Mouse (Mus musculus) ovary, postnatal 36 days (tissue): ENCODE data around the gene Map3k21.
A peak's percentile ranks its signal among the peaks of the same experiment; 100 is the strongest.

Experiments used
- DNase-seq: peaks from one replicate; pipeline ENCODE4 v3.0.0; 2022; ENCODE audit warnings: low spot score, mixed read lengths

Gene Map3k21

GRCm38 (mm10) chr8:125910365-125911228, at the start of gene Map3k21:
TSS of gene Map3k21 (plus strand) at chr8:125910450.
- DNase-seq = peak; percentile 24

DNA sequence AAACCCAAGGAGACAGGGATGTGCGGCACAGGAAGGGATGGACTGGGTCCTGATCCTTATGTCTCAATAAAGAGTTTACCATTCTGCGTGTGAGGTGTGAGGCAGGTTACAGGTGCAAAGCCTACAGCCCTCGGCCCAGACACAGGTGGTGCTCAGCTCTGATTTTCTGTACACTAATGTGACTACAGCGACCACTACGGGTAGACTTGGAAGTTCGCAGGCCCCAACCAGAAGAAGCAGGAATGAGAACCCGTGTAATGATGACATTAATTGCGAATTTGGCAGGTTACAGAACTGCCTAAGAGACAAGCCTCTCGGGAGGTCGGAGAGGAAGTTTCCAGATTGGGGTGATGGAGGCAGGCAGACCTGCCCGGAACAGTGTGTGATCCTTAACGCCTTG, 44.1 kb upstream of the Map3k21 start:
- no peak for DNase-seq

DNA sequence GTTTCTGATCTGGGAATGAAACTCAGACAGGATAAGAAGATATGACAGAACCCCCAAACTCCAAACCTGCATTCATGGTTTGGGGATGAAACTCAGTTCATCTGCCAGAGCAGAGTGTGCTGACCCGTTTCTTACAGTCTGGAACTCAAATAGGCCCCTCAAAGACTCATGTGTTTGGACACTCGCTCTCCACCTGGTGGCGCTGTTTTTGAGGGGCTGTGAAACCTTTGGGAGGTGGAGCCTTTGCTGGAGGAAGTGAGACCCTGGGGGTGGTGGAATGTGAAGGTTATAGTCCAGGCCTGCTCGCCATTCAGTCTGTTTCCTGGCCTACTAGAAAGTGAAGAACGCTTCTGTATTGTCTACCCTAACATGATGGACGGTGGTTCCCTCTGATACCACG, 41.7 kb upstream of the Map3k21 start:
- DNase-seq = no peak

DNA sequence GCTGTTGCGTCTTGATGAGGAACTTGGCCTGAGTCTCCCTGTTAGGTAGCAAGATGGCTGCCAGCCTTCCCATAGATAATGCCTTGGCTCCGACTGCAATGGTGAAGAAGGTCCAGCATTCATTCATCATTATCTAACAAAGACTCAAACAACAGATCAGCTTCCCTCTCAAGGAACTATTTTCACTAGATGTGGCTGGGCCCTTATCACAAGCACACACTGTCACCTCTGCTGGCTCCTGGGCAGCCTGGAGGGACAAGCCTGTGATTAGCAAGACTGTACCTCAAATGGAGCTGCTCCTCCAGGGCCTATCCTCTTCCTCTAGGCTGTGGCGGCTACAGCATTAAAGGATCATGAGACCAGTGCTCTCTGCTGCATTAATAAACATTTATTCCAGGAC, 40.5 kb upstream of the Map3k21 start:
- no peak for DNase-seq

DNA sequence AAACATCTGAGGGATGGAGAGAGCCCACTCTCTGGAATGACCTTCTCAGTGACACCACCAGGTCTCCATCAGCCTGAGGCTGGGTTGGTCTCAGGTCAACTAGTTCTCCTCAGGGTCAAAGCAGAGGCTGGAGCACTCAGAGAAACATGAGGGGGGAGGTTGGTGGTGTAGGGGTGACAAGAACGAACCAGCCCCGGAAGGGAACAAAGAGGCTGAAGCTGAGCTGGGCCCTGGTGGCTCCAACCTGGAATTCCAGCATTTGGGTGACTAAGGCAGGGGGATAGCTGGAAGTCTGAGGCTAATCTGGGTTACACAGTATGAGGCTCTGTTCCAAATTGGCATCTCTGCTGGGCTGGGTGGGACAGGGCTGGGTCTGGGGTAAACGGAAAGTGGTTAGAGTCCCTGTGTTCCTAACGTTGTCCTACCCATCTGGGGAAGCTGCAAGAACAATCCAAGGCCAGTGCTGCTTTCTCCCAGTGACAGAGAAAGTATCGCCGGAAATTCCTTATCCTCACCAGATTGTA, 40.0 kb upstream of the Map3k21 start:
- no peak for DNase-seq

- DNase-seq = peak; percentile 76
Observed at GRCm38 (mm10) chr8:125870821-125871321, 39.4 kb upstream of the Map3k21 start.

- DNase-seq = no peak
Observed at GRCm38 (mm10) chr8:125872501-125873249, 37.6 kb upstream of the Map3k21 start.

DNA sequence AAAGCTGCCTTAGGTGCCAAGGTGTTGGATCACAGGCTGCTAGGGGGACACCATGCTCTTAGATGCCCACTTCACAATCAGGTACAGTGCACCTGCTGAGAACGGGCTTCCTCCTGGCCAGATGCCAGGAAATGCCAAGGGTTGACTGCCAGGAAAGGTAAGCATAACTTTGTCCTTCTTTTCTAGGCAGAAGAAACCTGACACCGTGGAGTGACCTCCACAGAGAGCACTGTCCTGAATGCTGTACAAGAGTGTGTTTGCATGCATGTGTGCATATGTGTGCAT, 37.1 kb upstream of the Map3k21 start:
- DNase-seq = no peak

- DNase-seq = no peak
Observed at GRCm38 (mm10) chr8:125880447-125880846, 29.8 kb upstream of the Map3k21 start.

- no peak for DNase-seq
Observed at GRCm38 (mm10) chr8:125887549-125887948, 22.7 kb upstream of the Map3k21 start.

DNA sequence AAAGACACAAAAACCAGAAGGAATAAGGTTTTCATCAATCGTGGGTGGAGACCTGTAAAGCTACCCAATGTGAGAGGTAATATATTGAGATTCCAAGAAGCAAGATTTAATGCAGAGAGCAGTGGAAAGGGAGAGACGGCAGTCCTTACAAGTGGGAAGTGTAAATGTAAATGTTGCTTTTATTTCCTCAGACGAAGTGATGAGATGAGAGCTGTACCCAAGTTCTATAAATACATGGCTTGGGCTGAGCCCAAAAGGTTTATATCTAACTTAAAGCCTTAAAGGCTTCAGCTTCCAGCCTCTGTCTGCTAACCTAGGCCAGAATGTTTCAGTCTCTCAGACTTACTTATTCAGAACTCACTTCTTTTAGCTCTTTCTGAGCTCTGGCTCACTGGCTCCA, 20.3 kb upstream of the Map3k21 start:
- DNase-seq = no peak

DNA sequence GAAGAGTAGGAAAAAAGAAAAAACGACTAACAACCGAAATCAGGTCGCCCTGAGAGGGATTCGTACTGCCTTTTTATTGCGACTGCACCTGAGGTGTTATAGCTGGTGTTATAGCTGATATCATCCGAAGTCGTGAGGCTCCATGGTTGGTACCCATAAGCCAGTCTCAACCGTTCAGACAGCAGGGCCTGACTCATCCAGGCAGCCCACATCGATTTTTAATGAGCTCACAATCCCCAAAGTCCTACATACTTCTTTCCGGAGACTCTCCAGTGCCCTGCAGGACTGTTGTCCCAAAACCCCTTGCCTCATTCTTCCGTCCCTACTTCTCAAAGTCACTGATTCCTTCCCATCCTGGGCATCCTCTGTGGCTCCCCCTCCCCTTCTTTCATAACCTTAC, 12.9 kb upstream of the Map3k21 start:
- DNase-seq = no peak

- DNase-seq = no peak
Observed at GRCm38 (mm10) chr8:125897868-125898788, 12.1 kb upstream of the Map3k21 start, which contains the start of gene Pcnx2. TSS of gene Pcnx2 (minus strand) at chr8:125898317.

GRCm38 (mm10) chr8:125898899-125899298, 11.4 kb upstream of the Map3k21 start:
- DNase-seq = peak; percentile 43

GRCm38 (mm10) chr8:125901167-125901566, 9.1 kb upstream of the Map3k21 start:
- no peak for DNase-seq

- DNase-seq = no peak
Observed at GRCm38 (mm10) chr8:125902521-125902920, 7.7 kb upstream of the Map3k21 start.

GRCm38 (mm10) chr8:125905341-125905740, 4.9 kb upstream of the Map3k21 start:
- DNase-seq = no peak

DNA sequence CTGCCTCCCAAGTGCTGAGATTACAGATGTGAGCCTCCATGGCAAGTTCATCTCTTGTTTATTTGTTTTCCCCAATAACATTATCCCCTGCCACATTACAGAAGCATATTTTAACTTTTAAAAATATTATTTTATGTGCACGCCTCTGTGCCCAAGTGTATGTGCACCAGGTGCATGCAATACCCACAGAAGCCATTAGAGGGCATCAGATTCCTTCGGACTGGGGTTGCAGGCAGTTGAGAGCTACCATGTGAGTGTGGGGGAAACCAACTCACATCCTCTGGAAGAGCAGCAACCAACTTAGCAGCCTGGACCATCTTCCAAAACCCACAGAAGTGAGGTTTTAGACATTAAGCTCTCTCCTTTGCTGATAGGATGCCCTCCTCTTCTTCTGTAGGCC, 2.9 kb upstream of the Map3k21 start:
- no peak for DNase-seq

DNA sequence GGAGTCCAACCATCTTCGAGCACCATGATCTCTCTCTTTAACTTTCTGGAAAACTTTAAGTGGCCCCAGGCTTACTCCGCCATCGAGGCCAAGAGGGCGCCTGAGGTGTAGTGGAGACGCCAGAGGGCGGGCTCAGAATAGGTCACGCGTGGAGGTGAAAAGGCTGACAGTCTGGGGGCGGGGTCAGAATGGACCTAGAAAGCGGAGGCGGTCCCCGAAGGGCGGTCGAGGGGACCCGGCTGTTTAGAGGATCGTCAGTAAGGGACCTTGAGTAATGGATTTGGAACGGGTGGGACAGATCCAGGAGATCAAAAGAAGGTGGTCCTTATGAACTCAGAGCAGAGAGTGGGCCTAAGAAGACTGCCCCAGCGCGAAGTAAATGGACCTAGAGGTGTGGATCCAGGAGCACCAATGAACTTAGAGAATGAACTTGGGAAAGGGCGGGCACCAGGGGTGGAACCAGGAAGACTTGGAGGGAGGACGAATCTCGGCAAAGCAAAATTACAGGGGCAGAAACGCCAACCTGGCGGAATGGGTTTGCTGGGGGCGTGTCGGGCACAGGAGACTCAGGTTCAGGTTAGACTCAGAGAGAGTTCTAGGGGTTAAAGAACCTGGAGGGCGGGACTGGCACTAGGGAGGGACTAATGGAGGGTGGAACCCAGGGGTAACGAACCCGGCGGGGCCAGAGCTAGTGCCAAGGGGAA, 437 bp upstream of the Map3k21 start:
- DNase-seq = peak; percentile 69

GRCm38 (mm10) chr8:125911229-125911580, 955 bp downstream of the Map3k21 start:
- DNase-seq = no peak

DNA sequence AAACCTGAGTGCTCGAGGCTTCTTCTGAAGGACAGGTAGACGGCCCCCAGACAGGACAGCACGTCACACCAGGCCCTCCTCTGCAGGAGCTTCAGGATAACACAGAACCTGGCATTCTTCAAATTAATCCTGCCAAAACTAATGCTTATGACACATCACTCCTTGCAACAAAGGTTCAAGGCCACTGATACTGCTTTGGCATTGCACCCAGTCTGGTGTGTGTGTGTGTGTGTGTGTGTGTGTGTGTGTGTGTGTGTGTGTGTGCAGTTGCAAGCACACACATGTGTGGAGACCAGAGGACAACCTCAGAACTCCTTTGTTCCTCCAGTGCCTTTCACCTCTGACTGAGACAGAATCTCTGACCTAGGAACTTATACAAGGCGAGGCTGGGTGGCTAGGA, 3.0 kb downstream of the Map3k21 start:
- DNase-seq = no peak
